Mouse (Mus musculus) layer of hippocampus, postnatal 14 days (tissue): ENCODE data around the gene Pold1. TPM values are rescaled to one million over a fixed set of nuclear protein-coding genes. Genes with fewer than 3 reads are reported as not detected.

ENCODE experiments used
- DNase-seq, 2 experiments: peaks; one replicate each; pipeline ENCODE4 v3.0.0; 2021 to 2022; ENCODE audit warnings: low spot score in 2 of 2, mixed read lengths in 1 of 2
- total RNA-seq, 2 experiments: library from RNA; stranded (reverse); gene quantifications; 2 replicates each; pipeline ENCODE4 v1.2.3; 2021

Pold1 gene
- total RNA-seq, 2 experiments from 2014 or later, result 5.8 to 8.8 TPM

DNA sequence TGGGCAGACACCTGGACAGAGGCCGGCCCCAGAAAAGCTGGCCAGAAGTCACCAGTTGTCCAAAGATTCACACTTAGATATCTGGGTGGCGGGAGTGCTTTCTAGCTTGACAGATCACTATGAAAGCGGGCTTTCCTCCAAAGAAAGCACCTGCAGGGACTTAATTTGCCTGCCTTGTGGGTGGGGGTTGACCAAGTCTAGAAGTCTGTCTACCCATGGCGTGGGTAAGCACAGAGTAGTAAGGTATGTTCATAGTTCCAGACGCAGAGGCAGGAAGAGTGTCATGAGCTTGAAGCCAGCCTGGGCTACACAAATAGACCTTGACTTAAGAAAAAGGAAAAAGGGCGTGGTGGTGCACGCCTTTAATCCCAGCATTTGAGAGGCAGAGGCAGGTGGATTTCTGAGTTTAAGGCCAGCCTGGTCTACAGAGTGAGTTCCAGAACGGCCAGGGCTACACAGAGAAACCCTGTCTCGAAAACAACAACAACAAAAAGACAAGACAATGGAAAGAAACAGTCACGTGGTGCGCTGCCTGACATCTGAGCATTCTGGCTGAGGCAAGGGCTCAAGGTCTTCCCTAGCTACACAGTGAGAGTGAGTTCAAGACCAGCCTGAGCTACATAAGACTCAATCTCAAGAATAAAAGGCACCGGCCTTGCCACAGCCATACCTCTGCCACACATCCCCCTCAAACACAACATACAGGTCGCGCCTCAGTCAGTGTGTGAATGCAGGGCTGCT lies 22.1 kb downstream of the Pold1 start:
- no peak for DNase-seq

DNA sequence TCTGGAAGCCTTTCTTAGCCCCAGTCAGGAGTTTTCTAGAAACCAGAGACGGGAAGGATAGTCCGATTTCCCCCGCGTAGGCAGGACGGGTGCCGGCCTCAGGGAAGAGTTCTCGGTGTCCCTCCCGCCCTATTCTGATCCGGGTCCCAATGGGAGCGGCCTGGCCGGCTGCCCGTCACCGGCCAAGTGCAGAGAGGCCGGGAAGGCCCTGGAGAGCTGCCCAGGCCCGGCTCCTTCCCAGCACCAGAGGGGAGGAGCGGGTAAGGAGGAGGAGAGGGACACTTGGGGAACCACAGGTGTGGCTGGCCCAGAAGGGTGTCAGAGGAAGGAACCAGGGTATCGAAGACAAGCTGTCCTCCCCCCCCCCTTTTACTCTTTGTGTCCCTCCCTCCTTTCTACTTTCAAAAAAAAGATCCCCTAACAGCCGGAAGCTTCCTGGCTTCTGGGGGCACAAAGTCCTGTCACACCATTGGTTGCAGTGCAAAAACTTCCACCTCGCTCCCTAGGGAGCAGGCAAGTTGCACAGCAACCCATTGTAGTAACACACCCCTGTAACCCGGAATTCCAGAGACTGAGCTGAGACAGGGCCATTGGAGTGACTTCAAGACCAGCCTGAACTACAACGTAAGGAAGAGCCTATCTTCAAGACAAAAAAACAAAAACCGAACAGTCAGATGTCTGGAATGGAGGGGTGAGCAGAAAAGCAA lies 23.4 kb downstream of the Pold1 start:
- DNase-seq, result peak; percentile 19 to 55

DNA sequence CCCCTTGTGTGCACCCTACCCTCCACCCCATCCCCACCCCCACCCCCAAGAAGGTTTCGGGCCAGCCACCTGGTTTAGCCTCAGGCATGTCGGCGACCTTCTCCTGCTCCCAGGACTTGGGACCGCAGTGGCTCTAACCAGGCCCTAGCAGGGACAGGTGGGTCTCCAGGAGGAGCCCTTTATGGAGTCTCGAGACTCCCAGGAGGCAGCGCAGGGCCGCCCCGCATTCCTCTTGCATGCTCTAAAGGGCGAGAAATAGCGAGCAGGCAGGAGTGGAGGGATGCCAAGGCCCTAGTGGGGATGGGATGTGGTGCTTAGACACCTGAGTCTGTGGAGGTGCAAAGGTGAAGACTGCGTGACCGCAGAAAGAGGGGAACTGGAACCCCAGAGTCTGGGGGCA lies 24.1 kb downstream of the Pold1 start, which contains the start of gene Mybpc2:
TSS of gene Mybpc2 (minus strand) at position 155 of the 400 bp plus-strand sequence.
- no peak for DNase-seq

DNA sequence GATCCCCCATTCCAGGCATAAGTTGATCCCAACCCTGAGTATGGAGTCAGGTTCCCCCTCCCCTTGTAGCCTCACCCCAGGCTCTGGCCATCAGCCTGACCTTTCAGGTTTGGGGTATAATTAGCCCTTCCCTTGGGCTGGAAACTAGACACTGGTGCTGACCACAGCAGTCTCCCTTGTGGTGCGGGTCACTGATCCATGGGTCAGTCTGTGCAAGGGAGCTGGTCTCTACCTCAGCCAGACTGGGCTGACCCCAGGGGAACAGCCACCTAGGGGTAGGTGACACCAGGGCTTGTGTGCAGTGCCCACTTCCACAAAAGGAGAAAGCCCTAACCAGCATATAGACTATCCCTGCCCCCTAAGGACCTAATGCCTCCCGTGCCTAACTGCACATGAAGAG lies 25.6 kb downstream of the Pold1 start:
- DNase-seq, result no peak

DNA sequence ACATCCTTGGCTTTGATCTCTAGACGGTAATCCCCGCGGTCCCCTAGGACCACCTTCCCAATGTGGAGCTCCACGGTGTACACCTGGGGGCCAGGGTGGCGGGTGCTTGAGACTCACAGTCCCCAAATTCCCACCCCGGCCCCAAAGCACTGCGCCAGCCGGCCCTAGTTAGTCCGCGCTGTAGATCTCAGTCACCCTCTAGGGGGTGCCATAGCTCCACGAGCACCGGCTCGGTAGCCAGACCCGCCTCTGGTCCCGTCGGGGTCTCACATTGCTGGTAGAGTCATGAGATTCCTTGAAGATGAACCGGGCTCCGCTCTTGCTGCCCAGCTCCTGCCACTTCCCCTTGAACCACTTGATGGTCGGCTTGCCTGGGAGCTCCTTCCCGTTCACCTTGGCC lies 26.9 kb downstream of the Pold1 start:
- peak; percentile 40 to 48 for DNase-seq

DNA sequence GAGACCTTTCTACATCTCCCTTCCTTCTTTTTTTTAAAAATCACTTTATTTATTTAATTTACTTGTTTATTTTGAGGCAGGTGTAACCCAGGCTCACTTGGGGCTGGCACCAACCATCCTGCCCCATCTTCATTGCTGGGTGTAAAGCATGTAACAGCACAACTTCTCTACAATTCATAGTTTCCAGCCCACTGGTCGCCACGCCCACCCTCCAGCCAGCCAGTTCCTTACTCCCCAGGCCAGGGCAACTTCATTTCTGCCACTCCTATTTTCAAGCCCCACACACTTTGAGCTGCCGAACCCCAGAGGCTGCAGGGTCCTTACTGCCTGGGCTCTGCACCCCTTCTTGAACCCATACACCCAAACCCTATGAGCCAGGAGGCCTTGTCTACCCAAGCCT lies 27.7 kb downstream of the Pold1 start:
- no peak for DNase-seq

DNA sequence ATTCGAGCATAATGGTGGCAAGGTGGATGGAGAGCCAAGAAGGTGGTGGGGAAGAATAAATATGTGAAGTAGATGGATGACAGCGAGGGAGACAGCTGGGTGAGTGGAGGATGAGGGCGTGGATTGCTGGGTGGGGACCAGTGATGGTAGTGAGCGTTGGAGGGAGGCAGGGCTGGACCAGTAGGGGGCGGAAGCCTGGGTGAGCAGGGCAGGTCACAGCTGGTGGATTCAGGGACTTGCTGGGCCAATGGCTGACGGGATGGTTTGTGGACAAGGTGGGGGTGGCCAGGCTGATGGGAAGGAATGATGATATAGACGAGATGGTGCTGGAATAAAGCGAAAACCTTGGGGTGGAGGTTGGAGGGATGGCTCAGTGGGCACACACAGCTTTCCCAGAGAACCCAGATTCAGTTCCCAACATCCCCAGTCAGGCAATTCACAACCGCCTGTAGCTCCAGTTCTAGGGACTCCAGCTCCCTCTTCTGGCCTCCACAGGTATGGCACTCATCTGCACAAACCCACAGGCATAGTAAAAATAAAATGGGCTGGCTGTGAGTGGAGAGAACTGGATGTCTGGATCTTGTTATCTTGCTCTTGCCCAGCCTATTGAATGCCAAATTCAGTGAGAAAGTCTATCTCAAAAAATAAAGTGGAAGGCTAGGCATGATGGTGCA lies 29.3 kb downstream of the Pold1 start:
- DNase-seq, result no peak

DNA sequence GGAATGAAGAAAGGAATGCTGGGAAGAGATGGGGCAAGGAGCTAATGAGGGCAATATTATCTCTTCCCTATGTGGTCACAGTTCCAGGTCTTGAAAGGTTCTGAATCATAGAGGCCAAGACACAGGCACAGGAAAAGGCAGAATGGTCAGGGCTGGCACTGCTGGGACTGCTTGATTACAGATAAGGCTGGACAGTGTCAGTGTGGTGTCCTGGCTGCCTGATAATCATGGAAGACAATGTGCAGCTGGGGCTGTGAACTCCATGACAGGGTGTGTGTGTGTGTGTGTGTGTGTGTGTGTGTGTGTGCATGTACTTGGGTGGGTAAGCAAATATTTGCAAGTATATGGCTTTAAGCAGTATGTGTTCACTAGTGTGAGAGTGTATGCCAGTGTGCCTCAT lies 41.2 kb downstream of the Pold1 start:
- DNase-seq, result no peak

DNA sequence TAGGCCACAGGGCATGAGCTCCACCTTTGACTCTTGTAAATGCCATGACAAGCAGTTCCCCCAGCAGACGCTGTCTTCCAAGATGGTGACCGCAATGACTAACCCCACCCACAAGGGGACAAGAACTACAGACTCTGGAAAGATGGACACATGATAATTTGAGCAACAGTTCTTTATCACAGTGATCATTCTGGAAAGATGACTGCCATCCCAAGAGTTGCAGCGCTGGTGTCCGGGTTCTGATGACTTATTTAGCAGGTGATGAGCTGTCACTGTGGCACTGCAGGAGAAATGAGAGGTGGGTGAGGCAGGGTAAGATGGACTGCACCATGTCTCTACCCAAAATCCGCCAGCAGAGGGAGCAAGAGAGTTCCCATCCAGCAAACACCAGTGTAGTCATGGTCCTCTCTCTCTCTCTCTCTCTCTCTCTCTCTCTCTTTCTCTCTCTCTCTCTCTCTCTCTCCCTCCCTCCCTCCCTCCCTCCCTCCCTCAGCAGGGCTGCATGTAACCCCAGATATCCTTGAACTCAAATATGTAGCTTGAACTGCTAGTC lies 47.0 kb downstream of the Pold1 start:
- peak; percentile 75 to 77 for DNase-seq

DNA sequence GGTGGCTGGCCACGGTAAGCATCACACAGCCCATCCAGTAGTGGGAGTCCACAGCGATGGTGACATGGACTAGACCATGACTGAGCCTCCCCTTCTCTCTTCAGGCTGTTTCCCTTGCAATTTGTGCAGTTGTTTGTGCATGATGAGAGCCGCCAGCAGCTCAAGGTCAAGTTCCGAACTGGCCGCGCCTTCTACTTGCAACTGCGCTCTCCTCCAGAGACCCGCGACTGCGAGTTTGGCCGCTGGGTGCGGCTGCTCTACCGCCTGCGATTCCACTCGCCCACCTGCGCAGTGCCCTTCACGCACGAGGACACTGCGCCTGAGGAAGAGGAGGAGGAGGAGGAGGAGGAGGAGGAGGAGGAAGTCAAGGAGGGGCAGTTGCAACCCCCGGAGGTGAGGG lies 48.6 kb downstream of the Pold1 start:
- no peak for DNase-seq

DNA sequence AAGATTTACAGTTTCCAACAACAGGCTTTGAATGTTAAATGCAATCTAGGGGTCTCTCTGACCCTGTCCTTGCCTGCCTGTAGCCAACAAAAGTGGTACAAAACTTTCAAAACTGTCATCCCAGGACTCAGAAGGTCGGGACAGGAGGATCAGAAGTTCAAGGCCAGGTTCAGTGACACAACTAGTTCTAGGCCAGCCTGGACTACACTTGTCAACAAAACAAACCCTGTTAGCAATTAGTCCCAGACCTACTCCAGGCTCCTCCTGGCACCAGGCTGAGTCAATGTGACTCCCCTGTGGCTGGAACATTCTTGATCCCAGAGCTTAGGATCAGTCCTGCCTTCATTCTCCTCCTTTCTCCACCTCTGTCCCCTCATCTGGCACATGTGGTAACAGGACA lies 49.7 kb downstream of the Pold1 start:
- no peak for DNase-seq

DNA sequence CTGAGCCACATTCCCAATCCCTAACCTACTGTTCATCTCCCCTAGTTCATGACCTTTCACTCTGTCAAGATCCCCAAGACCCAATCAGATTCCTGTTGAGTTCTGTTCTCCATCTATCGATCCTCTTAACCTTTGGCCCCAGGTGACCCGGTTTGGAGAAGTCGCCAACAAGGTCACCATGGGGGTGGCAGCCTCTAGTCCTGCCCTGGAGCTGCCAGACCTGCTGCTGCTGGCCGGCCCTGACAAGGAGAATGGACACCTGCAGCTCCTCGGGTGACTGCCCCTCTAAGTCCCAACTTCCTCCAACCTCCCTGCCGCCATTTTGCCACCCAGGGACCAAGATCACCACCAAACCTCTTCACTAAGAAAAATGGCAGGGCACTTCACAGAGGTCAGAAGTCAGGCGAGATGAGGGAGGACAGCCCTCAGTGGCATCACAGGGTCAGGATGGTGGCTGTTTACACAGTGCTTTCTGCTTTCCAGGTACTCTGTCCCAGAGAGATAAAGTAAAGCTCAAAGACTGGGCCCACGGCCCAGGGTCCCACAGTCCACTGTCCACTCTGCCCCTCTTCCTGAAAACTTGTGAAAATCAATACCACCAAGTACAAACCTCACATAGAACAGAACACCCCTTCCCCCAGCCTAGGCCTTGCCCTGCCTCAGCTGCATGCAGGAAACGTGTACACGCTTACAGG lies 51.1 kb downstream of the Pold1 start:
- no peak for DNase-seq

DNA sequence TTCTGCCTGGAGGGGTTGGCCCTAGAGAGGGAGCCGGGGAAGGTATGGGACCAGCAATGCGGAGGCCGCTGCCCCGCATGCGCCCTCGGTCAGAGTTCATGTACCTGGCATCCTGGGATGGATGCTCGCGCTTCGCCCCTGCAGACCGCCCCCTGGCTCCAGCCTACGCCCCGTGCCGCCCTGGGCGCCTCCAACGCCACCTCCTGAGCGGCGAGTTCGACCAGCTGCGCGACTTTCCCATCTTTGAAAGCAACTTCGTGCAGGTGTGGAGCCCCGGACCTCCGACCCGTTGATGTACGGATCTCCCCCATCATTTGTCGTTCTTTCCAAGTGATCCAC lies 51.9 kb downstream of the Pold1 start:
- DNase-seq, result no peak

DNA sequence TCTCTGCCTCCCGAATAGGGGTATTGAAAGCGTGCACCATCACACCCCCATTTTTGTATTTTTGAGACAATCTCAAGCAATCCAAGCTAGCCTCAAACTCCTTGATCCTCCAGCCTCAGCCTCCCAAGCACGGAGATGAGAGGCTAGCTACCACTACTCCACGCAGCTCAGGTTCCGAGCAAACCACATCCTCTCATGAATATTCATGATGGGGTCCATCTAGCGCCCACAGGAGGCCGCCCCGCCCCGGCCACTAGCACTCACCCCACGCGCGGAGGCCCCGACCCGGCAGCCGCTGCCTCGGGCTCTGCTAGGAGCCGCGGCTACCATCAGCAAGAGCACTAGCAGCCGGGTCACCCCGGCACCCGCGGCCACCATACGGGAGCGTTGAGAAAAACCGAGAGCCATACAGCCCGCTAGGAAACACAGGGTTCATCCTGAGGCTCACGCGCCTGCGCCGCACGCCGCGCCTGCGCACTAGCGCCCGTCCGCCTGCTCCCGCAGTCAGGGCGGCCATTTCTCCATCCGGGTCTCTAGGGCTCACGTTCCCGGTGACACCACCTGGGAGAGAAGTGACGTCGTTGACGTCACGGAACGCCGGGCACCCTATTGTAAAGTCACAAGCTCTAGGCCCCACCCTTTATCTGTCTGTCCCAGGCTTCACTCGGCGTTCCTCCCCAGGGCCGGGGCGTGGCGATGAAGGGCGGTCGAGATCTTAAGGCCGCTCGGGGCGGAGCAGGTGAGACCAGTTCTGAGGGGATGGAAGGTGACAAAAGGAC lies 52.5 kb downstream of the Pold1 start, which contains the start of the genes Emc10 and Fam71e1:
TSS of gene Emc10 (minus strand) at position 538 of the 779 bp plus-strand sequence.
TSS of gene Fam71e1 (plus strand) at position 590 of the 779 bp plus-strand sequence.
- peak; percentile 98 to 99 for DNase-seq

DNA sequence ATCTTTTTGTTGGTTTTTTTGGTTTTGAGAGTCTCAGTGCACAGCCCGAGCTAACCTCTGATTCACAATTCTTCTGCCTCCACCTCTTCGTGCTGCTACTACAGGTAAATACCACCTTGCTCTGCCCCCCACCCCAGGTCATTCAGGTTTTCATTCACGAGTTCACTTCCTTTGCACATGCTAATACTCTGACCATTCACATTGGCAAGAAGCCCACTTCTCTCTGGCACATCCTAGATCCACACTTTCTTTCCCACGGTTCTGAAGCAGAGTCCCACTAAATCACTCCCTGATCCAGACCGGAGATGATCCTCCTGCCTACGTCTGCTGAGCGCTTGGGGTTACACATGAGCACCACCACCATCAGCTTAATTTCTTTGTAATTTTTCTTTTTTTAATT lies 53.6 kb downstream of the Pold1 start:
- no peak for DNase-seq

DNA sequence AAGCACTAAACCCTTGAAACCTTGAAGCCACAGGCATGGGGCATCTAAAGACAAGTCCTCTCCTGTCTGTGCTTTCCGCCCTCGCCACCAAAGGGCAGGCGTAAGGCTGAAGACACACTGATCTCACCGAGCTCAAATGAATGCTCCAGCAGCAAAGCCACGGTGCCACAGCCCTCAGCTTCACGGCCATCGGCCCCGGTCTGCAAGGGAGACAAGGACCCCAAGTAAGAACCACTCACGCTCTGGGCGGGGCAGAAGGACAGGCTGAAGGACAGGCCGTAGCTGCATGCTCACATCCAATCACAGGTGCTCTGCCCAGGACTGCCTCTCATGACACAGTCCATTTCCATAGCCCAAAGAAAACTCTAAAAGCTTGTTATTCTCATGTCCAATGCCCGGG lies 54.0 kb downstream of the Pold1 start:
- DNase-seq, result no peak

DNA sequence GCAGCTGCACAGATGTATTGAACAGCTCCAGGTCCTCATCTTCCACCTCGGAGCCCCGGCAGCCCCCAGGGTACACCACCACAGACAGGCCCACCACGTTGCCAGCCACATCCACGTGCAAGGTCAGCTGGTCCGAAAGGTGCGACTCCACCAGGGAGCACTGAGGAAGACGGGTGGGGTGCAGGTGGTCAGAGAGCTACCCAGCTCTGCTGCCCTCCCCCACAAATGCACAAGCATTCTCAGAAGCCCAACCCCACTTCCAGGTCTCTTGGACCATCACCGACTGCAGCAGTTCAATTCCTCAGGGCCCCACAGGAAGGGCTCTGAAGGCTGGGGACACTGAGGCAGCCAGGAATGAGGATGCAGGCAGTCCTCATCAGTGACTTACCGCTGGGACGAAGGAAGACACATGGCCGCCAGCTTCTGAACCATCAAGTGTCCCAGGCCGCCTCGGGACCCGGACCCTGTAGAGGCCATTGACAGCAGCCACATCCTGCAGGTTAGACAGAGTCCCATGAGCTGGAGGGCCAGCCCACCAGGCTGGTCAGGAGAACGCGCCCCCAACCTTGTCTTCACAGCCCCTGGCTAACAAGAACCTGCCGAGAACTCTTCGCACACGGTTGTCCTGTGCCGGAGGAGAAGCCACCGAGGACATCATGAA lies 56.4 kb downstream of the Pold1 start:
- no peak for DNase-seq

DNA sequence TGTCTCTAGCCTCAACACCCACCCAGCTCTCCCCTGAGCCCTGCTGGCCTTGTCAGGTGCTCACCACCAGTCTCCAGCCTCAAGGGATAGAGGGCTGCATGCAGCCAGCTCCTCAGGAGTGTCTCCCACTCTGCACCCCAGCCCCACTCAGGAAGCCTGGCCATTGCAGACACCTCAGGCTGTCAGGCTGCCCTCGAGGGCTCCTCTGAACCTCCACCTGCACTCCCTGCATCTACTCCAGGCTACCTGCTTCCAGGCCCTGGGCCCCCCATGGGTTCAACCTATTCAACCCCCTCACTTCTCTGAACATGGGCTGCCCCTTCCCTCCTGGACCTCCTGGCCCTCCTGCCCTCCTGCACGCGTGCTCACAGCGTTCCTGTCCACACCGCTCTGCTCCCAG lies 57.3 kb downstream of the Pold1 start:
- no peak for DNase-seq

DNA sequence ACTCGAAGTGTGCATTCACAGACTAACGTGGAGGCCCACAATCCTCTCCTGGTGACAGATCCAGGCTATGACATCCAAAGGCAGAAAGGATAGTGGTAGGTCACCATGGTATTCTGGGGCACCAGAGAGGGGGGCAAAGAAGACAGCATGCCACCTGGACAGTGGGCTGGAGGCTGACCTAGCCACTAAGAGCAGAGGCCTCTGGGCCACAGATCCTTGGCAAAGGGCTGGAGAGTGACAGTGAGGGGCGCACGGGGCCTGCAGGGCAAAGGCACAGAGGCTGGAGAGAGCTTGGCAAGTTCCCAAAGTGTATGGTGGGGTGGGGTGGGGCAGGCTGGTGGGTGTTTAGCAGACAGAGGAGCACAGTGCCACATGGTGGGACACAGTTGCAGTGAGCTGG lies 58.4 kb downstream of the Pold1 start:
- DNase-seq, result no peak

DNA sequence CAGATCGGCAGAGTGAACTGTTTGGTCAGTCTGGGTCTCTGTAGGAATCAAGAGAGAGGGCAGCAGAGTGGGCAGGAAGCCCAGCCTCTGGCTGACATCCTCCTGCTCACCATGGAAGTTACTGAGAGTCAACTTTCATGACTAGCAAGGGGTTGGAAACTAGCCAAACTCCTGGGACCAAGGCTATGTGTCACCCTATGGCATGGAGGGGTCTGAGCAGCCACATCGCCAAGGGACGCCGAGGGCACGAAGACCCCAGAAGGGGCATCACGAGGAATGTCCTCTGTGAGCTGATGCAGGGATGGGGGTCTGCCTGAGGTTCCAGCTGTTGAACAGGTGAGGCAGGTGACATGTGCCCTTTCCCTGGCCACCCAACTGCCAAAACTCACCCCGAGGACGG lies 60.1 kb downstream of the Pold1 start:
- DNase-seq, result no peak
